Mouse (Mus musculus) T-helper 2 cell (primary cell): ENCODE results near the gene Prr19.

Experiments used
- in situ Hi-C: fragments of 300-600 bp; cut with MboI, MseI; formaldehyde crosslinking; loops from one replicate; pipeline ENCODE4 v1.15.1; 2025; ENCODE audit warnings: high pct_unique_total_duplicates

Prr19 gene

DNA sequence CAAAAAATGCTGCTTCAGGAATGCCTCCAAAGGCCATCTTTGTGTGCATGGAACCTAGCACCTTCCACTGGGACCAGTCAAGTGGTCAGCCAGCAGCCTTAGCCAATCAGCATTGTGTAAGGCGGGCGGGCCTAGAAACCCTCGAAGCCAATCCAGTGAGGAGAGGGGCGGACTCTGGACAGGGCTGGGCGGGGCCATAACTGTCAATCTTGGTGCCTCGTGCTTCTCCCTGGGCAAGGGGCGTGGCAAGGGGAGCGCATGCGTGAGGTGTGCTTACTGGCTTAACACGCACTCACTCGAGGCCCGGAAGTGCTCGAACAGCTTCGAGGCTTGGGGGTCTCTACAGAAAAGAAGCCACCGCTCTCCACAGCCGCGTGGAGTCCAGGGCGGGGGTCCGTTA, at the start of gene Prr19:
TSS of gene Prr19 (plus strand) at position 349 of the 400 bp plus-strand sequence.
- in situ Hi-C loops = no loop called here

DNA sequence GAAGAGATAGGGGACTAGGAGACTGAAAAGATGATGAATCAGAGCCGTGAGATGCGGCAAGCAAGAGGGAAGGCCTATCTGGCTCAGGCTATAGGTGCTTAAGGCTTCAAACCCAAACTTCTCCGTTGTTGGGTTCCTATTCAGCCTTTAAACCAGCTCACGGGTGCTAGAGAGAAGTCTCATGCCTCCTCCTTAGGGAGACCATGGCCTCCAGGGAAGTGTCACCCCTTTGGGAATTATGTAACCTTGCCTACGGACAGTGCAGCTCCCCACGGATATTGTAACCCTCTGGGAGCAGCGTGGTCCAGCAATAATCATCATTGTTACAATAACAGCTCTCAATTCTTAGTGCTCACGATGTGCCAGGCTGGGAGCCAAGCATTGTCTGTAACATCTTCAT, 49.4 kb upstream of the Prr19 start:
- in situ Hi-C loops = no loop called here

- in situ Hi-C loops = no loop called here
Observed at GRCm38 (mm10) chr7:25261896-25262295, 39.3 kb upstream of the Prr19 start.

- in situ Hi-C loops = no loop called here
Observed at GRCm38 (mm10) chr7:25263968-25264870, 37.0 kb upstream of the Prr19 start.

DNA sequence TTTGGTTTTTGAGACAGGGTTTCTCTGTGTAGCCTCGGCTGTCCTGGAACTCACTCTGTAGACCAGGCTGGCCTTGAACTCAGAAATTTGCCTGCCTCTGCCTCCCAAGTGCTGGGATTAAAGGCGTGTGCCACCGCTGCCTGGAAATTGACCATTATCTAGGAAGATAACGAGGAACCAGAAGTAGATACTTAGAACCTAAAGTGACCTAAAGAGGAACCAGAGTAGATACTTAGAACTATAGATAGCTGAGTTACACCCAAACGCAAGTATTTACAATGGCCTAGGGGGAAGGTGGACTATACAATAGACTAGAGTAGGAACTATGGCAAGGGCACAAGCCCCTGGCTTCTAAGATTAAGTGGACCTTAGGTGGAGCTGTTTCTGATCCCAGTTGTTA, 35.5 kb upstream of the Prr19 start:
- in situ Hi-C loops = loop anchor here (5.0 kb wide), 1 partner anchor 43 kb away; the partner anchor contains the start of genes Dedd2 and Zfp526

DNA sequence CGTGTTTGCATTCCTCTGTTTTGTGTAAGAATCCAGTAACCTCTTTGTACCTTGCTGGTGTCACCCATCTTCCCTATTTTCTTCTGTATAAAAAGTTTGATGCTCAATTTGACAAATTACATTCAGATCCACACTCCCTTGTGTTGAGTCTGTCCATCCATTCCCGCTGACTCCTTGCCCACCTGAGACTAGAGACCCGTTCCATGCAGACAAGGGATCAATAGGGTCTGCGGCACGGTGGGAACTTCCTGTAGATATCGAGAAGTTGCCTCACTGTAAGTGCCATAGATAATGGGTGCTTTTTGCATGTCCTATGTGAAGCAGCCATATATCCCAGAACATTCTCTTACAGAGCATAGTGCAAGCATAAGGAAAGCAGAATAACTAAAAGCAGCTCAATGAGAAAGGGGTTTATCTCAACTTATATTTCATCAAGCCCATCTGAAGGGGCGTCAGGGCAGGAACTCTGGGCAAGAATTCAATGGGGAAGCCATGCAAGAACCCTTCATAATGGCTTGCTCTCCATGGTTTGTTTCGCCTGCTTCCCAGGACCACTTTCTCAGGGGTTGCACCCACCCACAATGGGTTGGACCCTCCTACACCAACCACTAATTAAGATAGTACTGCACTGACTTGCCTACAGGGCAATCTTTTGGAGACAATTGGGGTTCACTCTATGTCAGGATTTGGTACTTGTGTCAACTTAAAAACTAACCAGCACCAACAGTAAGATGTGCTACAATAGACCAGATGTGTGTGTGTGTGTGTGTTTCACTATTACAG, 34.8 kb upstream of the Prr19 start:
- in situ Hi-C loops = loop anchor here (5.0 kb wide), 1 partner anchor 44 kb away; the partner anchor contains the start of genes Dedd2 and Zfp526

DNA sequence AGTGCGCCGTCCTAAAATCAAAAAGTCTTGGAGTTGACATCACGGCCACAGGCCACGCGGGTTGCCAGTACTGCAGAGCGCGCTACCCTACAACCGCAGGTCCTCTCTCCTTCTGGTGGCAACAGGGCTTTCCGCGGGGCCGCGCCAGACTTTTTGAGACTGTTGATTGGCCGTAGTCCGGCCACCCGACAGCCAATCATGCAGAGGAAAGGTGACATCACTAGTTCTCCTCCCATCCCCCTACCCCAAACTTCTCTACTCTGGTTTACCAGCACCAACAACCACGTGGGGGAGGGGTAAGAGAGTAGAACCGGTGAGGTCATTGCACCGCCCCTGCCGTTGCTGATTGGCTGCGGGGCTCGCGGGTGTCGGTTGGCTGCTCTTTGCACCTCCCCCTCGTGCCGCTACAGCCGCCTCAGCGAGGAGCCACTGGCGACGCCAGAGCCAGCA, 33.9 kb upstream of the Prr19 start, which contains the start of gene Cic:
TSS of gene Cic (plus strand) at position 404 of the 450 bp plus-strand sequence.
- in situ Hi-C loops = loop anchor here (5.0 kb wide), 1 partner anchor 45 kb away; the partner anchor contains the start of genes Dedd2 and Zfp526

DNA sequence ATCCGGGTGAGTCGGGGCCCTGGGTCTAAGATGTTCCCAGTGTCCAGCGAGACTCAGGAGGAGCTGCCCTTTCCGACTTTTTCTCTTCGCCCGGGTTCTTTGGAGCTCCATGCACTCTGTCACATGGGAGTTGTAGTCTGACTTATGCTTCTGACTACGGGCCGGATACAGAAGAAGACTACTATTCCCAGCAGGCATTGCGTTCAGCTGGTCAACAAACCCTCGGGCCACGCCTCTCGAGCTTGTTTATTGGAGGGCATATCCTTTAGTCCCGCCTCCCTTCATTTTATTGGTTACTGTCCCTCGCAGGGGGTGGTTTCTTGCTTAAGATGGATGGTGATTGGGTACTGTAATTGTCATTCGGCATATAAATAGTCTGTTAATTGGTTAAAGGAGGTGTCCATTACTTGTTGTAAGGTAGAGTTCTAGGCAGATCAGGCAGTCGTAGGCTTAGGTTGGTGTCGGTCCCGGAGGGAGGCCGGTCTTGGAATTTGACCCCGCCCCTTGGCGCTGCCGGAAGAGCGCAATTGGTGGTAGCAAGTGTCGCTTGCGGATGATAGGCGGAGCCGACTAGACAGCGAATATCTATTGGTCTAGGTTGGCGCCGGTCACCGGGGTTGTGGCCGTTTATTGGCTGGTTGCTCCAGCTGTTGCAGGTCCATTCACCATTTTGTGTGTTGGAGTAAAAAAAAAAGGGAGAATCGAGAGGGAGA, 33.3 kb upstream of the Prr19 start:
- in situ Hi-C loops = loop anchor here (5.0 kb wide), 1 partner anchor 46 kb away; the partner anchor contains the start of genes Dedd2 and Zfp526

DNA sequence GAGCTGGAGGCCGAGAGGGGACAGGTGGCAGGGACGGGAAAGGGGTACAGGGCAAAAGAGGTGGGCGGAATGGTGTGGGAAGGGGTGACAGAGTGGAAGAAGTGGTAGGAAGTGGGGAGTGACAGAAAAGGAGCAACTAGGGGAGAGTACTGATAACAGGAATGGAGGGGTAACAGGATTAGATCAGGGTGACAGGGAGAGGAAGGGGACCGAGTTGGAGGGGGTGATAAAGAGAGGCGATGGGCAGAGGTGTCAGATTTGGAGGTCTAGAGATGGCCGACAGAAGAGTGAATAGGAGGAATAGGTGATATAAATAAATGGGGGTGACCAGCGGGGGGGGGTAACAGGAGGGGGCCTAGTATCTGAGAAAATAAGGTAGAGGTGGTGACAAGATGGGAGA, 32.6 kb upstream of the Prr19 start:
- in situ Hi-C loops = loop anchor here (5.0 kb wide), 1 partner anchor 46 kb away; the partner anchor contains the start of genes Dedd2 and Zfp526

DNA sequence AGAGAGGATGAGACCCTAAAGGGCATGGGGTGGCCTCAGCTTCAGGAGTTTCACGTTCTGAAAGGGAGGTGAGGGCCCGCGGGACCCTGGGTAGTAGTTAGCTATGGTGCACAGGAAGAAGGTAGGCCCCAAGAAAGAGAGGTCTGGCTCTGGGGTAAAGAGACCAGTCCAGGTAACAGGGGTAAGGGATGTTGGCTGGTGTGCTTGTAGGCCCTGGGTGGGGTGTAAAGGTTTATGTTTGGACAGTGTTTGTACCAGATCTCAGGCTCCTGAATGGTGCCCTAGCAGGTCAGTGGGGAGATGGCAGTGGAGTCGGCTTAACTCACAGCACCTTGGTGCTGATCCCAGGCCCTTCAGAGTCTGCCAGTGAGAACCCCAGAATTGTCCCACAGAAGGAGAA, 32.2 kb upstream of the Prr19 start:
- in situ Hi-C loops = loop anchor here (5.0 kb wide), 1 partner anchor 47 kb away; the partner anchor contains the start of genes Dedd2 and Zfp526

DNA sequence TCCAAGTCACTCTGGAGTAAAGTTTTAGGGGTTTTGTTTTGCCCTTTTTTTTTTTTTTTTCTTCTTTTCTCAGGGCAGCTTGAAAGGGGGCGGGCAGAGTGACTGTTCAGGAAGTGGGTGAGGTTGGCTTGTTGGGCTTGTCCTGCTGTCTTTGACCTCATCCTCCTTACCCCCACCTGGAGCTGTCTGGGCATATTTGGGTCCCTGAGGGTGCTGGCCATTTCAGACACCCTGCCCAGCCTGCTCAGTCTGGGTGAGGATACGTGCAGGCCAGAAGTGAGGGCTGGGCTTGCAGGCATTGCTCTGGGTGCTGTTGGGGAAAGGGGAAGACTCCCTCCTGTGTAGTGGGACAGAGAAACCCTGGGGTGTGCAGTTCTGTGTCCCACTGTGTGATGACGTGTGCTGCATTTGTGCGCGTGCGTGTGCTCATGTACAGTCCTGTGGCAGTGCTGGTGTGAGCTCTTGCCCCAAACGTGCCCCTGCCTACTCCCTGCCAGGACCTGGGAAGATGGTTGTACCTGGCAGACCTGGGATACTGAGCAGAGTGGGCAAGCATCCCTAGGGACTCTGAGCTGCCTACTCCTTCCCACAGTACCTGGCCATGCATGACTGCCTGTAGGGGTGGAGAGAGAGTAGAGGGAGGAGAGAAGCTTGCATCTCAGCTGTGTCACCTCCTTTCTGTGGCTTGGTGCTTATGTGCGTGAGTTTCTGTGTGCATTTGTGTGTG, 31.5 kb upstream of the Prr19 start:
- in situ Hi-C loops = loop anchor here (5.0 kb wide), 1 partner anchor 47 kb away; the partner anchor contains the start of genes Dedd2 and Zfp526

DNA sequence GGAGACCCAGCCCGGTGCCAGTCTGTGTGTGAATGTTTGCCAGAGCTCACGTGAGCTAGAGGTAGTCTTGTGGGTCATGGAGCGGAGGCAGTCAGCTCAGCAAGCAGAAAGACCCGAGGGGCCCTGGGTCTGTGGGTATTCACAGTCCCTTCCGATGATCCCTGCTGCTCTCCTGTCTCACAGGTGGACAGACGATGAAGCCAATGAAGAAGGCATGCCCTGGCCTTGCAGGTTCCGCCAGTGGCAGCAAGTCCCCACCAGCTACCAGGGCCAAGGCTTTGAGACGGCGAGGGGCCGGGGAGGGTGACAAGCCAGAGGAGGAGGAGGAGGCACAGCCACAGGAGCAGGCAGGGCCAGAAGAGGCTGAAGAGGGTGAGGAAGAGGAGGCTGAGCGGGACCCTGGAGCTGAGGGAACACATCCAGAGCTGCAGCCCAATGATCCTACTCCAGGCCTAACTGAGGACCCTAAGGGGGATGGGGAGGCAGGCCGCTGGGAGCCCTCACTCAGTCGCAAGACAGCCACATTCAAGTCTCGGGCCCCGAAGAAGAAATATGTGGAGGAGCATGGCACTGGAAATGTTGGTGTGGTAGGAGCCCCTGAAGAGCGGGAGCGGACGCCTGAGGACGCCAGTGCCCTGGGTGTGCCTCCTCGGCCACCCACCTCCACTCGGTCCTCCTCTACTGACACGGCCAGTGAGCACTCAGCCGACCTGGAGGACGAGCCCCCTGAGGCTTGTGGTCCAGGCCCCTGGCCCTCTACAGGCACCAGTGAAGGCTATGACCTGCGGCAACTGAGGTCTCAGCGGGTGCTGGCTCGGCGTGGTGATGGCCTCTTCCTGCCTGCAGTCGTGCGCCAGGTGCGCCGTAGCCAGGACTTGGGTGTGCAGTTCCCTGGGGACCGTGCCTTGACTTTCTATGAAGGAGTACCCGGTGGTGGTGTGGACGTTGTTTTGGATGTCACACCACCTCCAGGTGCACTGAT, 30.3 kb upstream of the Prr19 start:
- in situ Hi-C loops = no loop called here

DNA sequence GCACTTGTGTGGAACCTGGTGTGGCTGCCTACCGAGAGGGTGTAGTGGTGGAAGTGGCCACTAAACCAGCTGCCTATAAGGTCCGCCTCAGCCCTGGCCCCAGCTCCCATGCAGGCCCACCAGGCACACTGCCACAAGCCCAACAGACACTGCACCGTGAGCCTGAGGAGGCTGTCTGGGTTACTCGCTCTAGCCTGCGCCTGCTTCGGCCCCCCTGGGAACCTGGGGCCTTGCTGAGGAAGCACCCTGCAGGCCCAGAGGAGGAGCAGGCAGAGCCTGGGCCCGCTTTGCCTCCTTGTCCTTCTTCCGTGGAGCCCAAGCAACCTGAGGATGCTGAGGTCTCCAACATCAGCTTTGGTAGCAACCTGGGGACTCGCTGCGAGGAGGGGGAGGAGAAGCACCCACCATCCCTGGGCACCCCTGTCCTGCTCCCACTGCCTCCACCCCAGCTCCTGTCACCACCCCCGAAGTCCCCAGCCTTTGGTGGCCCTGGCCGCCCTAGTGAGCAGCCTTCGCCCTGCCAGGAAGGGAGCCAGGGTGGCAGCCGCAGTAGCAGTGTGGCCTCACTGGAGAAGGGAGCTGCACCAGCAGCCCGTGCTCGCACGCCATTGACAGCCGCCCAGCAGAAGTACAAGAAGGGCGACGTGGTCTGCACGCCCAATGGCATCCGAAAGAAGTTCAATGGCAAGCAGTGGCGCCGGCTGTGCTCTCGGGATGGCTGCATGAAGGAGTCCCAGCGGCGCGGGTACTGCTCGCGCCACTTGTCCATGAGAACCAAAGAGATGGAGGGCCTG, 29.4 kb upstream of the Prr19 start:
- in situ Hi-C loops = no loop called here

DNA sequence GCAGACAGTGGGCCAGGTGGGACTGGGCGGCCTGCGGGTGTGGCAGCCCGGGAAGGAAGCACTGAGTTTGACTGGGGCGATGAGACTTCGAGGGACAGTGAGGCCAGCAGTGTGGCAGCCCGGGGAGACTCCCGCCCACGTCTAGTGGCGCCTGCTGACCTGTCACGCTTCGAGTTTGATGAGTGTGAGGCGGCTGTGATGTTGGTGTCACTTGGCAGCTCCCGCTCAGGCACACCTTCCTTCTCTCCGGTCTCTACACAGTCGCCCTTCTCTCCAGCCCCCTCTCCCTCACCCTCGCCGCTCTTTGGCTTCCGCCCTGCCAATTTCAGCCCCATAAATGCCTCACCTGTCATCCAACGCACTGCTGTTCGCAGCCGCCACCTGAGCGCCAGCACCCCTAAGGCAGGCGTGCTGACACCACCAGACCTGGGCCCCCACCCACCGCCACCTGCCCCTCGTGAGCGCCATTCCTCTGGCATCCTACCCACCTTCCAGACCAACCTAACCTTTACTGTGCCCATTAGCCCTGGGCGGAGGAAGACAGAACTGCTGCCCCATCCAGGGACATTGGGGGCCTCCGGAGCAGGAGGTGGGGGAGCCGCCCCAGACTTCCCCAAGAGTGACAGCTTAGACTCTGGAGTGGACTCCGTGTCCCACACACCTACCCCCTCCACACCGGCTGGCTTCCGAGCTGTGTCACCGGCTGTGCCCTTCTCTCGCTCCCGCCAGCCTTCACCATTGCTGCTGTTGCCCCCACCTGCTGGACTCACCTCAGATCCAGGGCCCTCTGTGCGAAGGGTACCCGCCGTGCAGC, 28.6 kb upstream of the Prr19 start:
- in situ Hi-C loops = no loop called here

- in situ Hi-C loops = no loop called here
Observed at GRCm38 (mm10) chr7:25273259-25274241, 27.7 kb upstream of the Prr19 start.

- in situ Hi-C loops = no loop called here
Observed at GRCm38 (mm10) chr7:25274571-25274970, 26.6 kb upstream of the Prr19 start.
